Mouse (Mus musculus) midbrain, postnatal 0 days (tissue): Measurements from ENCODE around the gene Rbm44. TPM values are rescaled to one million over a fixed set of nuclear protein-coding genes. Genes with fewer than 3 reads are reported as not detected.

Source experiments
- ATAC-seq: fragments of 200-750 bp; cut with Nextera tagmentation; 2 replicates; pipeline ENCODE4 v1.8.0; 2017; ENCODE audit warnings: moderate number of reproducible peaks, mild to moderate bottlenecking, moderate TSS enrichment, moderate library complexity; ENCODE audit not compliant: low FRiP score
- DNase-seq: peaks from one replicate; pipeline ENCODE4 v3.0.0-alpha.2; 2015; ENCODE audit warnings: low spot score
- H3K27ac ChIP-seq: fragments of 300-500 bp; sonication (generic); 2 replicates; pipeline ENCODE4 v1.5.1; 2014; ENCODE audit warnings: low read depth, mild to moderate bottlenecking, low read length, mixed read lengths
- H3K27me3 ChIP-seq: fragments of 300-500 bp; sonication (generic); 2 replicates; pipeline ENCODE4 v1.6.1; 2014; ENCODE audit warnings: low read length, control low read depth, mixed read lengths; ENCODE audit not compliant: insufficient read depth
- H3K36me3 ChIP-seq: fragments of 300-500 bp; sonication (generic); 2 replicates; pipeline ENCODE4 v1.6.1; 2014; ENCODE audit warnings: low read length, control low read depth, mixed read lengths; ENCODE audit not compliant: insufficient read depth
- H3K4me1 ChIP-seq: fragments of 300-500 bp; sonication (generic); 2 replicates; pipeline ENCODE4 v1.6.1; 2014; ENCODE audit warnings: mild to moderate bottlenecking, control low read depth, antibody characterized with exemption, low read length, mixed read lengths; ENCODE audit not compliant: insufficient read depth
- H3K4me2 ChIP-seq: fragments of 300-500 bp; sonication (generic); 2 replicates; pipeline ENCODE4 v1.6.1; 2014; ENCODE audit warnings: low read depth, mild to moderate bottlenecking, low read length, mixed read lengths; ENCODE audit not compliant: poor library complexity, severe bottlenecking
- H3K4me3 ChIP-seq: fragments of 300-500 bp; sonication (generic); 2 replicates; pipeline ENCODE4 v1.5.1; 2014; ENCODE audit warnings: low read depth, mild to moderate bottlenecking, low read length, moderate library complexity
- H3K9ac ChIP-seq: fragments of 300-500 bp; sonication (generic); replicated peaks from 2 replicates; pipeline ENCODE4 v1.6.1; 2014; ENCODE audit warnings: mild to moderate bottlenecking, low read length, moderate library complexity, mixed read lengths; ENCODE audit not compliant: poor library complexity, severe bottlenecking
- H3K9me3 ChIP-seq: fragments of 300-500 bp; sonication (generic); 2 replicates; pipeline ENCODE4 v1.6.1; 2016; ENCODE audit warnings: low read length, control low read depth
- CTCF ChIP-seq: IDR thresholded peaks from 2 replicates; pipeline ENCODE4 v1.5.1; 2016; ENCODE audit warnings: antibody characterized with exemption, mild to moderate bottlenecking
- WGBS: fragments of 180-500 bp; shearing (Covaris S2); extraction: QIAGEN DNeasy Blood & Tissue Kit; methylation state at CpG from one replicate; pipeline ENCODE4 v1.1.7; 2014; 5-methylcytosine and 5-hydroxymethylcytosine counted together
- polyA plus RNA-seq: library from polyadenylated mRNA; unstranded; fragments of >200 nt; fragmentation: Nextera tagmentation; extraction: Ambion mirVana; gene quantifications from 2 replicates; pipeline ENCODE4 v1.2.1, GENCODE M21; 2015
- total RNA-seq: library from RNA; depleted of rRNA; stranded (reverse); fragments of >200 nt; gene quantifications from 2 replicates; pipeline ENCODE4 v1.2.3, GENCODE M21; 2014; rRNA removed

Gene Rbm44
- total RNA-seq (0.19 TPM in 1 of 2 replicates, not detected in the other), polyA plus RNA-seq (0.11 and 0.48 TPM in 2 replicates)

DNA sequence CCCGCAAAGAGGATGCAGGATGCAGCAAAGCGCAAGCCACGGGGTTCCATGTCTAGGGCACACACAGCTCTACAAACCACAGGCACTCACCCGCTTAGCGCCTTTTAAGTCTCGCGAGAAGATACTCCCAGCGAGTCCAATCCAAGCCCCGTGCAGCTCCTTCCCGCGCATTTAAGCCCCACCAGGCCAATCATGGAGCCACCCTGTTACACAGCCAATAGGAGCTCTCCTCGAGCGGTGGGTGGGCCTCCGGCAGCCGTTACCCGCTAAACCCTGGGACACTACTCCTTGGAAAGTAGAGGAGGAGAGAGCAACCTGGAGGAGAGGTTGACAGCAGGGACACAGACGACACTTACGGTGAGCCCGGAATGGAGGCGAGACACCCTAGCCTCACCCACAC lies at the start of gene Rbm44:
Rbm44 (plus strand) TSS at position 277 of the 400 bp plus-strand sequence.
- Histone ChIP-seq H3K27ac (no peak within 1 kb of the TSS), H3K9me3 (no peaks in the 10 kb centered on the region), H3K36me3 (no peaks in the 10 kb centered on the region), H3K9ac (no peak within 1 kb of the TSS), H3K4me2 (no peak within 1 kb of the TSS), H3K27me3 (no peaks in the 10 kb centered on the region), H3K4me1 (no peaks in the 10 kb centered on the region), H3K4me3 (no peak within 1 kb of the TSS)
- 72% methylated on average over 20 of the region's 20 CpGs for WGBS
- DNase-seq (no peak), ATAC-seq (no peak)
- TF ChIP-seq CTCF: no peak

DNA sequence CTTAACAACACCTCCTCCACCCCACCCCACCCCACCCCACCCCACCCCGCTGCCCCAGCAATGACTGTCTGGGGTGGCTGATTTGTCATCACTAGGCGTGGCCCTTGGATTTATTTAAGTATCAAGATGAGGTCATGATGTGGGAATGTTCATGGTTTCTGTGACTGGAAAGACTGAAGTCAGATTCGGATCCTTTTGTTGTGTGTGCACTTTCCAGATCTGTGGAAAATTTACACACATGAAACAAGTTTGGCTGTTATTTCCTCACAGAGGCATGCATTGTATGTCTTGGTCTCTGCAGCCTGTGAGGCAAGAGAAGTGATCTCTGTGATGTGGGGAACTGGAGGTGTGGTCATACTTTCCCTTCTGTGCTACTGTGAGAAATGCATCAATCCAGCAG lies 49.6 kb upstream of the Rbm44 start:
- WGBS: 92% methylated on average over 3 of the region's 3 CpGs
- TF ChIP-seq CTCF: no peak

DNA sequence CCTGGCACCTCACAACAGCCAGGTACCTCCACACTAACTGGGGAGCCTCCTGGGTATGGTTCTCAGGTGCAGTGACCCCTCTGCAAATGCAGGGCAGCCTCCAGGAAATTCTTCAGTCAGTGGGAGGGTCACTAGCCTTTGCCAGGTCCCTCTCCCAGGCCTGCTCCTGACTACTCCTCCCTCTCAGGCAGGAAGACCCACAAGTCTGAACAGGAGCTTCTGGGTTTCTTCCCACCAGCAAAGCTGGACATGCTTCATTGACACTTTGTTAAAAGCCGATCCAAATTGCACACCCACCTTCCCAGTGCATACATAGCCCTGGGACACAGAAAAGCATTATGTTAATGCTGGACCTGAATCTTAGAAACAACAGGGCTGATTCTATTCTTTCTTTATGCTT lies 49.0 kb upstream of the Rbm44 start:
- no peak for TF ChIP-seq CTCF
- DNase-seq (no peak), ATAC-seq (no peak)
- Histone ChIP-seq H3K4me3 (no peak overlapping the region), H3K9ac (no peak overlapping the region), H3K36me3 (0 out of 2 replicates have a peak, but pooled peaks cover 2% of the 10 kb centered on the region), H3K4me1 (no peaks in the 10 kb centered on the region), H3K27me3 (no peaks in the 10 kb centered on the region), H3K9me3 (no peaks in the 10 kb centered on the region), H3K27ac (no peak overlapping the region), H3K4me2 (no peak overlapping the region)
- 46% methylated on average over 1 of the region's 1 CpGs for WGBS

More for the DNA sequence above, 49.6 kb upstream of the Rbm44 start:
- H3K36me3 ChIP-seq: 0 out of 2 replicates have a peak, but pooled peaks cover 2% of the 10 kb centered on the region
- H3K4me3 ChIP-seq: no peak overlapping the region
- H3K27ac ChIP-seq: no peak overlapping the region
- no peak overlapping the region for H3K4me2 ChIP-seq
- no peaks in the 10 kb centered on the region for H3K9me3 ChIP-seq
- H3K4me1 ChIP-seq: no peaks in the 10 kb centered on the region
- DNase-seq: no peak
- no peak for ATAC-seq
- H3K9ac ChIP-seq: no peak overlapping the region
- H3K27me3 ChIP-seq: no peaks in the 10 kb centered on the region

DNA sequence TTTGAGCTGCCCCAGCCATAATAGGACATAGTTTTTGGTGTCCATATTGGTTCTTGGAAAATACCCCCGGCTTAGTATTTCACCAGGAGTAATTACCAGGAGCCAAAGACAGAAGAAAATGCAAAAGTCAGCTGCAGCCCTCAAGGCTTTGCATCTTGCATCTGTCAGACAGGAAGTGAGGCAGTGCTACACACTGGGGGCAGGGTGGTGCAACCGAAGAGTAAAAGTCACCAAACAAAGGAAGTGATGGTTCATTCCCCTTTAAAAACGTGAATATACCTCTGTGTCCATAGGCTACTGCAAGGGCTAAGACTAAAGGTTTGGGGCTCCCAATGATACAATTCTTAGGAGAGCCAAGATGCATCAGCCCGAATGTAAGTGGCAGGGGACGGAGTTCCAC lies 48.4 kb upstream of the Rbm44 start:
- ATAC-seq (no peak), DNase-seq (no peak)
- 82% methylated on average over 5 of the region's 5 CpGs for WGBS
- no peak overlapping the region for H3K9ac ChIP-seq
- 0 out of 2 replicates have a peak, but pooled peaks cover 6% of the 10 kb centered on the region for H3K36me3 ChIP-seq
- TF ChIP-seq CTCF: no peak
- no peak overlapping the region for H3K4me3 ChIP-seq
- no peak overlapping the region for H3K27ac ChIP-seq
- H3K4me1 ChIP-seq: no peaks in the 10 kb centered on the region
- no peaks in the 10 kb centered on the region for H3K9me3 ChIP-seq
- no peaks in the 10 kb centered on the region for H3K27me3 ChIP-seq
- no peak overlapping the region for H3K4me2 ChIP-seq

DNA sequence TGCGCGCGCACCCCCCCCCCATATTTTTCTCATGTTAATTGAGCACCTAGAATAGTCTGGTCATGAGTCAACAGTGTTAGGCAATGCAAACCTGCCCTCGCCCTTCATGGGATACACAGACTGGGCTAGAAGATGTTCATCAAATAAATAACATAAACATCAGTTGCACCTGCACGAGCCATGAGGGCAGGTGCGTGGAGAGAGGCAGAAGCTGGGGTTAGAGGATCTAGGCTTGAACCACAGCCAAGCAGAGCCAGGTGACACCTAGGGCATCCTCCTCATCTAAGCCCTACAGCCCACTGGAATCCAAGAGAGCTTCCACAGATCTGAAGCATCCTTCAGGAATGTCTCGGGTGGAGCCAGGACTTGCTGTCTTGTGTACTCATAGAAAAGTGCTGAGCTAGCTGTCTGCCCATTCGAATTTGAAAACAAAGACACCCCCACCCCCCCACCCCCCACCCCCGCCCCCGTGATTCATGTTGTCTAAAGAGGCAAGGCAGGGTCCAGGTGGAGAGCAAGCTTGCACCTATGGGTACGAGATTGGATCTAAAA lies 47.5 kb upstream of the Rbm44 start:
- Histone ChIP-seq H3K4me3 (no peak overlapping the region), H3K9me3 (no peaks in the 10 kb centered on the region), H3K27me3 (no peaks in the 10 kb centered on the region), H3K4me2 (no peak overlapping the region), H3K27ac (no peak overlapping the region), H3K4me1 (no peaks in the 10 kb centered on the region), H3K9ac (no peak overlapping the region), H3K36me3 (0 out of 2 replicates have a peak, but pooled peaks cover 9% of the 10 kb centered on the region)
- 93% methylated on average over 11 of the region's 11 CpGs for WGBS
- TF ChIP-seq CTCF: no peak
- DNase-seq: no peak
- ATAC-seq: no peak

DNA sequence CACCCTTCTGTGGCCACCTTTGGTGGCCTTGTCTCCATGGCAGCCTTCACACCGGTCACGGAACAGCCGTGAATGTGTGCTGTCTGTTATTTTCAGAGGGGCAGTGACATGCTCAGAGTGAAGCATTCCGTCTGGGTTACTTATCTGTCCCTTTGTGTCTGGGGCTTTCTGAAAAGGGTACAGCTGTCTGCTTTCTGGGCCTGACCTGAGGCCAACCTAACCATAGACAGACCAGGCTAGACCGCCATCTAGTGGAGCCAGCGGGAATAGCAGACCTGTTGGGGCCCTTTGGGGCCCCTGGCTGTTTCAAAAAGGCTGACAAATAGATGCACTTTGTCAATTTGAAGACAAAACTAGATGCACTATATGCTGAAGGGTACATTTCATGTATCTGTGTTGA lies 46.0 kb upstream of the Rbm44 start:
- peaks cover 17% of the 10 kb centered on the region; the same call in 1 of the 2 replicates for H3K36me3 ChIP-seq
- H3K4me2 ChIP-seq: no peak overlapping the region
- DNase-seq (peak; percentile 64), ATAC-seq (0 out of 2 replicates have a peak, but pooled peaks have one; percentile 49)
- H3K27me3 ChIP-seq: no peaks in the 10 kb centered on the region
- H3K27ac ChIP-seq: no peak overlapping the region
- TF ChIP-seq CTCF: peak; percentile 83
- WGBS: 12% methylated on average over 6 of the region's 6 CpGs
- H3K4me1 ChIP-seq: no peaks in the 10 kb centered on the region
- H3K9ac ChIP-seq: no peak overlapping the region
- no peaks in the 10 kb centered on the region for H3K9me3 ChIP-seq
- no peak overlapping the region for H3K4me3 ChIP-seq
